Mouse (Mus musculus) mammary gland, adult 2 months (tissue): ENCODE data around the gene Ttbk2. TPM values are rescaled to one million over a fixed set of nuclear protein-coding genes. Genes with fewer than 3 reads are reported as not detected.

Experiments used
- polyA plus RNA-seq: library from polyadenylated mRNA; depleted of rRNA; stranded (reverse); fragments of >200 nt; gene quantifications from 2 replicates; pipeline ENCODE4 v1.2.3, GENCODE M21; 2012; ENCODE audit warnings: low replicate concordance; rRNA removed

Ttbk2 gene
- polyA plus RNA-seq: 2.3 and 4.2 TPM in 2 replicates

GRCm38 (mm10) chr2:120850424-120851082, at the start of gene Ttbk2:
TSS of gene Ttbk2 (minus strand) at chr2:120850604.

GRCm38 (mm10) chr2:120849449-120850423, 668 bp downstream of the Ttbk2 start, which contains the start of gene Cdan1:
TSS of gene Cdan1 (minus strand) at chr2:120850128.

Other genes with a start within 250 kb of the Ttbk2 start
- 1.3 and 3.4 TPM in 2 replicates for gene Haus2, start 241.2 kb downstream of the Ttbk2 start, polyA plus RNA-seq
- 5.2 and 12.1 TPM in 2 replicates for gene Lrrc57, start 241.1 kb downstream of the Ttbk2 start, polyA plus RNA-seq
- gene Stard9, start 221.5 kb downstream of the Ttbk2 start, polyA plus RNA-seq: 8.2 and 18.1 TPM in 2 replicates
- 18.2 and 22.0 TPM in 2 replicates for gene Cdan1, start 476 bp downstream of the Ttbk2 start, polyA plus RNA-seq
- gene Ubr1, start 120.1 kb upstream of the Ttbk2 start, polyA plus RNA-seq: 26.8 and 39.5 TPM in 2 replicates
- 6.0 and 11.9 TPM in 2 replicates for gene Tmem62, start 126.4 kb upstream of the Ttbk2 start, polyA plus RNA-seq
- 18.3 and 30.3 TPM in 2 replicates for gene Ccndbp1, start 157.8 kb upstream of the Ttbk2 start, polyA plus RNA-seq
- gene Epb42, start 186.5 kb upstream of the Ttbk2 start, polyA plus RNA-seq: not detected in 2 replicates
- 1.0 TPM in 1 of 2 replicates, not detected in the other for gene Tgm5, start 235.2 kb upstream of the Ttbk2 start, polyA plus RNA-seq